Mouse (Mus musculus): ENCODE data around the gene Lrig1. TPM values are rescaled to one million over a fixed set of nuclear protein-coding genes. Genes with fewer than 3 reads are reported as not detected.

Gene Lrig1
- polyA plus RNA-seq, 1 experiment = 34.6 TPM

- peak overlapping the region; percentile 71 for H3K4me3 ChIP-seq (ENCODE audit: insufficient read depth, low read length)
- H3K4me1 ChIP-seq (ENCODE audit: control insufficient read depth, insufficient read depth, low read length) = peaks cover 13% of the 10 kb centered on the region; the same call in 1 of the 2 replicates
- no peak for TF ChIP-seq CTCF (IDR thresholded peaks at IDR 0.05; ENCODE audit: borderline replicate concordance, insufficient read depth, low read length)
- TF ChIP-seq POLR2A (IDR thresholded peaks at IDR 0.05; ENCODE audit: low read depth, low read length) = no peak
- H3K27ac ChIP-seq (ENCODE audit: insufficient read depth, low read length) = peak overlapping the region; percentile 68
Measured at GRCm38 (mm10) chr6:94699173-94699987, 578 bp downstream of the Lrig1 start.

GRCm38 (mm10) chr6:94698509-94699172, 1.3 kb downstream of the Lrig1 start:
- H3K4me1 ChIP-seq (ENCODE audit: control insufficient read depth, insufficient read depth, low read length) = peaks cover 13% of the 10 kb centered on the region; the same call in 1 of the 2 replicates
- TF ChIP-seq POLR2A (IDR thresholded peaks at IDR 0.05; ENCODE audit: low read depth, low read length) (no peak), CTCF (IDR thresholded peaks at IDR 0.05; ENCODE audit: borderline replicate concordance, insufficient read depth, low read length) (no peak)
- H3K27ac ChIP-seq (ENCODE audit: insufficient read depth, low read length) = 0 out of 2 replicates have a peak overlapping the region, but pooled peaks have one; percentile 2
- peak overlapping the region; percentile 71 for H3K4me3 ChIP-seq (ENCODE audit: insufficient read depth, low read length)

- no peak overlapping the region for H3K27ac ChIP-seq (ENCODE audit: insufficient read depth, low read length)
- peaks cover 21% of the 10 kb centered on the region for H3K4me1 ChIP-seq (ENCODE audit: control insufficient read depth, insufficient read depth, low read length)
- peak overlapping the region; percentile 71 for H3K4me3 ChIP-seq (ENCODE audit: insufficient read depth, low read length)
- no peak for TF ChIP-seq POLR2A (IDR thresholded peaks at IDR 0.05; ENCODE audit: low read depth, low read length)
- TF ChIP-seq CTCF (IDR thresholded peaks at IDR 0.05; ENCODE audit: borderline replicate concordance, insufficient read depth, low read length) = no peak
Measured at GRCm38 (mm10) chr6:94697423-94697822, 2.5 kb downstream of the Lrig1 start.

- Histone ChIP-seq H3K27ac (ENCODE audit: insufficient read depth, low read length) (no peak overlapping the region), H3K4me3 (ENCODE audit: insufficient read depth, low read length) (peak overlapping the region; percentile 14), H3K4me1 (ENCODE audit: control insufficient read depth, insufficient read depth, low read length) (peaks cover 23% of the 10 kb centered on the region)
- no peak for TF ChIP-seq CTCF (IDR thresholded peaks at IDR 0.05; ENCODE audit: borderline replicate concordance, insufficient read depth, low read length)
- no peak for TF ChIP-seq POLR2A (IDR thresholded peaks at IDR 0.05; ENCODE audit: low read depth, low read length)
Measured at GRCm38 (mm10) chr6:94696182-94697080, 3.5 kb downstream of the Lrig1 start.

- Histone ChIP-seq H3K27ac (ENCODE audit: insufficient read depth, low read length) (no peak overlapping the region), H3K4me3 (ENCODE audit: insufficient read depth, low read length) (no peak overlapping the region), H3K4me1 (ENCODE audit: control insufficient read depth, insufficient read depth, low read length) (peaks cover 23% of the 10 kb centered on the region)
- TF ChIP-seq CTCF (IDR thresholded peaks at IDR 0.05; ENCODE audit: borderline replicate concordance, insufficient read depth, low read length) = no peak
- TF ChIP-seq POLR2A (IDR thresholded peaks at IDR 0.05; ENCODE audit: low read depth, low read length) = no peak
Measured at GRCm38 (mm10) chr6:94695121-94695930, 4.6 kb downstream of the Lrig1 start.

- no peak for TF ChIP-seq POLR2A (IDR thresholded peaks at IDR 0.05; ENCODE audit: low read depth, low read length)
- TF ChIP-seq CTCF (IDR thresholded peaks at IDR 0.05; ENCODE audit: borderline replicate concordance, insufficient read depth, low read length) = no peak
- no peak overlapping the region for H3K4me3 ChIP-seq (ENCODE audit: insufficient read depth, low read length)
- no peak overlapping the region for H3K27ac ChIP-seq (ENCODE audit: insufficient read depth, low read length)
- H3K4me1 ChIP-seq (ENCODE audit: control insufficient read depth, insufficient read depth, low read length) = peaks cover 26% of the 10 kb centered on the region
Measured at GRCm38 (mm10) chr6:94694481-94694880, 5.5 kb downstream of the Lrig1 start.

- no peak overlapping the region for H3K4me3 ChIP-seq (ENCODE audit: insufficient read depth, low read length)
- TF ChIP-seq POLR2A (IDR thresholded peaks at IDR 0.05; ENCODE audit: low read depth, low read length) = no peak
- no peak for TF ChIP-seq CTCF (IDR thresholded peaks at IDR 0.05; ENCODE audit: borderline replicate concordance, insufficient read depth, low read length)
- H3K4me1 ChIP-seq (ENCODE audit: control insufficient read depth, insufficient read depth, low read length) = peaks cover 27% of the 10 kb centered on the region
- H3K27ac ChIP-seq (ENCODE audit: insufficient read depth, low read length) = no peak overlapping the region
Measured at GRCm38 (mm10) chr6:94693091-94693490, 6.9 kb downstream of the Lrig1 start.

GRCm38 (mm10) chr6:94692003-94692402, 8.0 kb downstream of the Lrig1 start:
- H3K4me3 ChIP-seq (ENCODE audit: insufficient read depth, low read length) = no peak overlapping the region
- no peak overlapping the region for H3K27ac ChIP-seq (ENCODE audit: insufficient read depth, low read length)
- no peak for TF ChIP-seq CTCF (IDR thresholded peaks at IDR 0.05; ENCODE audit: borderline replicate concordance, insufficient read depth, low read length)
- no peak for TF ChIP-seq POLR2A (IDR thresholded peaks at IDR 0.05; ENCODE audit: low read depth, low read length)
- peaks cover 27% of the 10 kb centered on the region for H3K4me1 ChIP-seq (ENCODE audit: control insufficient read depth, insufficient read depth, low read length)
